Mouse (Mus musculus) liver, embryonic 11.5 days (tissue): Measurements from ENCODE around the gene Gnptg. TPM values are rescaled to one million over a fixed set of nuclear protein-coding genes. Genes with fewer than 3 reads are reported as not detected.

ENCODE experiments used
- ATAC-seq: fragments of 200-750 bp; cut with Nextera tagmentation; replicated peaks from 2 replicates; pipeline ENCODE4 v1.8.0; 2017; ENCODE audit warnings: moderate number of reproducible peaks, mild to moderate bottlenecking, moderate TSS enrichment, moderate library complexity; ENCODE audit not compliant: low FRiP score
- DNase-seq: peaks from one replicate; pipeline ENCODE4 v3.0.0-alpha.2; 2017; ENCODE audit warnings: low spot score
- H3K27ac ChIP-seq: fragments of 300-500 bp; sonication (generic); 2 replicates; pipeline ENCODE4 v1.5.1; 2014; ENCODE audit warnings: mild to moderate bottlenecking, low read depth, low read length, control low read depth
- H3K27me3 ChIP-seq: fragments of 300-500 bp; sonication (generic); replicated peaks from 2 replicates; pipeline ENCODE4 v1.6.1; 2014; ENCODE audit warnings: low read length, mixed read lengths; ENCODE audit not compliant: control insufficient read depth, insufficient read depth
- H3K36me3 ChIP-seq: fragments of 300-500 bp; sonication (generic); 2 replicates; pipeline ENCODE4 v1.6.1; 2014; ENCODE audit warnings: mild to moderate bottlenecking, low read length, moderate library complexity, mixed read lengths; ENCODE audit not compliant: control insufficient read depth, insufficient read depth
- H3K4me1 ChIP-seq: fragments of 300-500 bp; sonication (generic); replicated peaks from 2 replicates; pipeline ENCODE4 v1.6.1; 2014; ENCODE audit warnings: low read length, mixed read lengths; ENCODE audit not compliant: control insufficient read depth, insufficient read depth
- H3K4me2 ChIP-seq: fragments of 300-500 bp; sonication (generic); 2 replicates; pipeline ENCODE4 v1.6.1; 2014; ENCODE audit warnings: mild to moderate bottlenecking, control low read depth, moderate library complexity
- H3K4me3 ChIP-seq: fragments of 300-500 bp; sonication (generic); 2 replicates; pipeline ENCODE4 v1.5.1; 2014; ENCODE audit warnings: low read depth, low read length, control low read depth
- H3K9ac ChIP-seq: fragments of 300-500 bp; sonication (generic); 2 replicates; pipeline ENCODE4 v1.6.1; 2014; ENCODE audit warnings: low read depth, low read length, control low read depth
- H3K9me3 ChIP-seq: fragments of 300-500 bp; sonication (generic); 2 replicates; pipeline ENCODE4 v1.6.1; 2016; ENCODE audit warnings: low read length, inconsistent platforms, mixed read lengths; ENCODE audit not compliant: control insufficient read depth
- WGBS: fragments of 180-500 bp; shearing (Covaris S2); extraction: QIAGEN DNeasy Blood & Tissue Kit; methylation state at CpG from one replicate; pipeline ENCODE4 v1.1.7; 2014; 5-methylcytosine and 5-hydroxymethylcytosine counted together
- microRNA-seq: library from miRNA; unstranded; fragments of <30 nt; microRNA quantifications from one replicate; pipeline ENCODE4, GENCODE M21; 2017; ENCODE audit warnings: borderline number of aligned reads
- polyA plus RNA-seq: library from polyadenylated mRNA; unstranded; fragments of >200 nt; fragmentation: Nextera tagmentation; extraction: Ambion mirVana; gene quantifications from 2 replicates; pipeline ENCODE4 v1.2.1, GENCODE M21; 2014

Gnptg gene
- polyA plus RNA-seq, 1 experiment from 2014 or later, result 30.8 TPM

DNA sequence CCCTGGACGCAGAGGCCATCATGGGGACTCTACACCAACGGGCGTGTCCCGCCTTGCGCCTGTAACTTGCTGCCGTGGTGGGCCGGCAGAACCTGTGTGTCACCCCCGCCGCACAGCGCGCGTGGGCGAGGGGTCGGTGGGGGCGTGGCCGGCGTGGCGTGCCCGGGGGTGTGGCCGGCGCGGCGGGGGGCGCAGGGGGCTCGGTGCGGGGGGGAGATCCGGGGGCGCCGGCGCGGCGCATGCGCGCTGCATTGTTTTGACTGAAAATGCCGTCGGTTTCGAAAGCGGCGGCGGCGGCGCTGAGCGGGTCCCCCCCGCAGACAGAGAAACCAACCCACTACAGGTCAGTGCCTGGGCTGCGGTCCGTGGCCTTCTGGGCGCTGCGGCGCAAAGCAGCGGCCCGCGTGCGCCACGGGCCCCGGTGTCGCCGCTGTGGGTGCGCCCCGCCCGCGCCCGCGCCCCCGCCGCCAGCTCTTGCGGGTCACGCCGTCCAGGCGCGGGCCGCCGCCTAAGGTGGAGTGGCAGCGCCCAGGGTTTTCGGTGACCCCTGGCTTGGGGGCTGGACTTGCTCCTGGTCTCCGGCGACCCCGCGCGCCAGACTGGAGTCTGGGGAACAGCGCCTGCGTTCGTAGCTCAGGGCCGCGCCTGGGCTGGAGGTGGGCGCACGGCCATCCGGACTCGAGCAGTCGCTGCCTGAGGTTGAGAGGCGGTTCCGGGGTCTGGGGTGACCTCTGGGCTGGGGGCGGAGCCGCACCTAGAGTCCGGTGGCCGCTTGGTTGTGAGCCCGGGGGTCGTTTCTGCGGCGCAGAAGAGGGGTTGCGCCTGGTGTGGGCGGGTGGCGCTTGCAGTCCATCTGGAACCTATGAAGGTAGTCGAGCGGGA, 51.5 kb downstream of the Gnptg start, which contains the start of gene Unkl:
Gene Unkl, plus strand, starts transcription at position 248 of the 882 bp plus-strand sequence.
- ATAC-seq (peak; percentile 37), DNase-seq (peak; percentile 81)
- Histone ChIP-seq H3K4me1 (peaks cover 23% of the 10 kb centered on the region), H3K4me2 (peak within 1 kb of the TSS; percentile 86), H3K4me3 (peak within 1 kb of the TSS; percentile 82), H3K9me3 (no peaks in the 10 kb centered on the region), H3K27ac (peak within 1 kb of the TSS; percentile 73), H3K36me3 (peaks cover 2% of the 10 kb centered on the region; the same call in 1 of the 2 replicates), H3K9ac (peak within 1 kb of the TSS; percentile 85), H3K27me3 (no peaks in the 10 kb centered on the region)
- WGBS, result under 1% methylated on average over 98 of the region's 104 CpGs

DNA sequence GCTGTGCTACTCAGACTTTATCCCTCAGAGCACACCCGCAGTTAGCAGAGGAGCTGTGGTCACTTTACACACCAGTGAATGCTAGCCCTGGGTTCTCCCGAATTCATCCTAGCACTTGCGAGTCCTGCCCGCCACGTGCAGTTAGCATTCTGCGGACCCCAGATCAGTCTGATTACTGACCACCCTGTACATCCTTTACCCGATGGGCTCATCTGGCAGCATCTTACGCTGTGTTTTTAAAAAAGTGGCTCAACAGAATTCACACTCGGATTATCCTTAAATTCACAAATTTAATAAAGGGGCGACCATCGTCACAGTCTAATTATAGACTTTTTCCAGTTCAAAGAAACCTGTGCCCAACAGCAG, 52.2 kb downstream of the Gnptg start:
- Histone ChIP-seq H3K4me1 (peaks cover 27% of the 10 kb centered on the region), H3K27ac (peak overlapping the region; percentile 73), H3K9me3 (no peaks in the 10 kb centered on the region), H3K27me3 (no peaks in the 10 kb centered on the region), H3K36me3 (peaks cover 2% of the 10 kb centered on the region; the same call in 1 of the 2 replicates), H3K4me3 (peak overlapping the region; percentile 82), H3K9ac (peak overlapping the region; percentile 85), H3K4me2 (peak overlapping the region; percentile 86)
- ATAC-seq, result no peak
- no peak for DNase-seq
- 6% methylated on average over 11 of the region's 11 CpGs for WGBS

DNA sequence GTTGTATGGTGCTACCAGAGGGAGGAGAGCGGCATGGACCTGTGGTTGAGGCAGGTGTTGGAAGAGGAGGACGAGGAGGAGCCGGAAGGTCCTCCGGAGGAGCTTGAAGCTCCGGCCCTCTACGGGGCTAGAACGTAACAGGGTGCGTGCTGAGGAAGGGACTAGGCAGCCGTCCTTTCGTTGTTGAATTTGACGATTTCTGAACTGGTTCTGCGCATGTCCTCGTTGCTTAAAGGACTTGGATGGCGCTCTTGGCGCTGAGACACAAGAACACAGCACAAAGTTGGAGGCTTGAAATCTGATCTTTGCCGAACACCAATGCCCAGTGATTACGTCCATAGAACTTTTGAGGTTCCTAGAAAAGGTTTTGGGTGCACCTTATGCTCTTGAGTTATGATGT, 55.0 kb downstream of the Gnptg start:
- H3K9me3 ChIP-seq, result no peaks in the 10 kb centered on the region
- peak overlapping the region; percentile 99 for H3K4me3 ChIP-seq
- peaks cover 23% of the 10 kb centered on the region for H3K4me1 ChIP-seq
- H3K27ac ChIP-seq, result peak overlapping the region; percentile 82
- peak overlapping the region; percentile 93 for H3K9ac ChIP-seq
- H3K4me2 ChIP-seq, result peak overlapping the region; percentile 76
- no peaks in the 10 kb centered on the region for H3K36me3 ChIP-seq
- ATAC-seq (peak; percentile 22), DNase-seq (no peak)
- H3K27me3 ChIP-seq, result no peaks in the 10 kb centered on the region
- WGBS, result 5% methylated on average over 17 of the region's 17 CpGs

DNA sequence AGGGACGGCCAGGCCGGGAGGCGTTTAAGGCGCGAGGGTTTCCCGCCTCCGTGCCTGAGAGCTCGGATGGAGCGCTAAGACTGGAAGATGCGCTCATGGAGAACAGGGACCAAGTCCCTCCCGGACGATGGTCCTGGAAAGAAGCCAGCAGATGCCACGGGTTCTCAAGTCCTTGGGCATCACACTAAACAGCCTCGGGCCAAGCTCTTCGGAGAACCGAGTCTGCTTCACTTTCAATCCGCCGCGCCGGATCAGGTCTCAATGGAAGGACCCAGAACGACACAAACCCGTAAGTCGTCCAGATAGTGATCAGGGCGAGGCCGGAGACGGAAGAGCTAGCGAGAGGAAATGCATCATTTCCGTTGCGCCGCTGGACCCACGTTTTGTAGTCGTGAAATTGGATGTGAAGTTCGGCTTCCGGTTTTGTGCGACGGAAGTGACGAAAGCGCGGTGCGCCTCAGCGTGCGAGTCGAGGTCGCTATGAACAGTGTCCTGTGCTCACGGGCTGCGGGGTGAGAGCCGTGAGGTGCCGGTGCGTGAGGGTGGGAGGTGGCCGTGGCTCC, 55.7 kb downstream of the Gnptg start, which contains the start of gene BC003965:
Gene BC003965, plus strand, starts transcription at position 426 of the 563 bp plus-strand sequence.
- no peaks in the 10 kb centered on the region for H3K9me3 ChIP-seq
- DNase-seq (peak; percentile 99), ATAC-seq (peak; percentile 81)
- H3K36me3 ChIP-seq, result no peaks in the 10 kb centered on the region
- peak within 1 kb of the TSS; percentile 99 for H3K4me3 ChIP-seq
- under 1% methylated on average over 50 of the region's 50 CpGs for WGBS
- peak within 1 kb of the TSS; percentile 93 for H3K9ac ChIP-seq
- H3K4me1 ChIP-seq, result peaks cover 18% of the 10 kb centered on the region
- no peaks in the 10 kb centered on the region for H3K27me3 ChIP-seq
- peak within 1 kb of the TSS; percentile 82 for H3K27ac ChIP-seq
- H3K4me2 ChIP-seq, result peak within 1 kb of the TSS; percentile 76

Small RNAs within 50 kb of the gene (microRNA-seq; reads per million reads assigned to microRNA genes)
- gene Mir3547, result 2.5 reads per million

Other genes starting within 250 kb of the Gnptg start
- 9.5 and 11.8 TPM in 2 replicates for gene Cramp1l, start 224.3 kb downstream of the Gnptg start, polyA plus RNA-seq
- 51.6 and 55.3 TPM in 2 replicates for gene Ift140, start 224.0 kb downstream of the Gnptg start, polyA plus RNA-seq
- gene Tmem204, start 156.5 kb downstream of the Gnptg start, polyA plus RNA-seq, result 8.5 and 10.1 TPM in 2 replicates
- 46.2 and 49.6 TPM in 2 replicates for gene Telo2, start 124.2 kb downstream of the Gnptg start, polyA plus RNA-seq
- gene Ptx4, start 119.4 kb downstream of the Gnptg start, polyA plus RNA-seq, result not detected in 2 replicates
- gene Clcn7, start 106.7 kb downstream of the Gnptg start, polyA plus RNA-seq, result 18.7 and 19.7 TPM in 2 replicates
- 0.11 and 0.14 TPM in 2 replicates for gene Ccdc154, start 77.7 kb downstream of the Gnptg start, polyA plus RNA-seq
- gene Gm38655, start 64.7 kb downstream of the Gnptg start, polyA plus RNA-seq, result not detected in 2 replicates
- 42.5 and 47.8 TPM in 2 replicates for gene BC003965, start 55.6 kb downstream of the Gnptg start, polyA plus RNA-seq
- gene Unkl, start 51.7 kb downstream of the Gnptg start, polyA plus RNA-seq, result 11.5 and 11.7 TPM in 2 replicates
- 49.3 and 51.1 TPM in 2 replicates for gene Tsr3, start within 50 bp of the Gnptg start, polyA plus RNA-seq
- gene Baiap3, start 16.2 kb upstream of the Gnptg start, polyA plus RNA-seq, result 0.60 and 0.83 TPM in 2 replicates
- 621 and 624 TPM in 2 replicates for gene Ube2i, start 34.5 kb upstream of the Gnptg start, polyA plus RNA-seq
- gene Prss34, start 58.3 kb upstream of the Gnptg start, polyA plus RNA-seq, result not detected in 2 replicates
- gene Prss28, start 68.5 kb upstream of the Gnptg start, polyA plus RNA-seq, result not detected in 2 replicates
- gene Prss29, start 78.5 kb upstream of the Gnptg start, polyA plus RNA-seq, result not detected in 2 replicates
- not detected in 2 replicates for gene Tpsab1, start 105.4 kb upstream of the Gnptg start, polyA plus RNA-seq
- gene Tpsb2, start 126.2 kb upstream of the Gnptg start, polyA plus RNA-seq, result 0.22 and 0.25 TPM in 2 replicates
- gene Tpsg1, start 129.1 kb upstream of the Gnptg start, polyA plus RNA-seq, result 0.81 and 1.1 TPM in 2 replicates
- gene Cacna1h, start 193.7 kb upstream of the Gnptg start, polyA plus RNA-seq, result 2.6 and 3.2 TPM in 2 replicates
- gene Tekt4, start 214.5 kb upstream of the Gnptg start, polyA plus RNA-seq, result not detected in 2 replicates